Mouse (Mus musculus): ENCODE results near the gene Umps. TPM values are rescaled to one million over a fixed set of nuclear protein-coding genes. Genes with fewer than 3 reads are reported as not detected.
A peak's percentile ranks its signal among the peaks of the same experiment; 100 is the strongest.

Gene Umps
- total and polyA plus RNA-seq, 3 experiments: 109 to 132 TPM; not detected in 1

GRCm38 (mm10) chr16:33988358-33989012, 21.6 kb upstream of the Umps start:
- Histone ChIP-seq H3K36me3 (ENCODE audit: control insufficient read depth in 1 of 2, insufficient read depth in 2 of 2, low read length in 2 of 2) (no peaks in the 10 kb centered on the region), H3K9ac (ENCODE audit: control insufficient read depth, low read depth, low read length, poor library complexity, severe bottlenecking) (no peak overlapping the region), H3K4me1 (ENCODE audit: control insufficient read depth in 1 of 2, insufficient read depth in 2 of 2, low read length in 2 of 2) (peaks cover 0 to 3% of the 10 kb centered on the region in 2 experiments; a peak in 1 of 4 replicates), H3K27me3 (ENCODE audit: control insufficient read depth in 1 of 2, insufficient read depth in 2 of 2, low read length in 2 of 2) (no peaks in the 10 kb centered on the region), H3K4me3 (ENCODE audit: control insufficient read depth in 1 of 2, insufficient read depth in 1 of 2, low read depth in 2 of 2, low read length in 2 of 2) (no peak overlapping the region), H3K27ac (ENCODE audit: control insufficient read depth, low read depth, low read length) (no peak overlapping the region), H3K9me3 (replicated peaks; ENCODE audit: insufficient read depth, low read length) (no peaks in the 10 kb centered on the region), H3K79me2 (ENCODE audit: control insufficient read depth, insufficient read depth, low read length, poor library complexity) (no peaks in the 10 kb centered on the region)
- peak; percentile 74 for DNase-seq (ENCODE audit: low read depth, low spot score)
- TF ChIP-seq CTCF (IDR thresholded peaks at IDR 0.05 in 2 of 3, conservative IDR thresholded peaks at IDR 0.05 in 1 of 3; ENCODE audit: control insufficient read depth in 1 of 3, insufficient read depth in 1 of 3, low read depth in 2 of 3, low read length in 3 of 3, poor library complexity in 1 of 3, severe bottlenecking in 1 of 3): peak; percentile 86 to 93 (median 90)
- TF ChIP-seq EP300 (IDR thresholded peaks at IDR 0.05; ENCODE audit: low read depth in 1 of 2, low read length in 2 of 2): no peak
- no peak for TF ChIP-seq POLR2AphosphoS5 (IDR thresholded peaks at IDR 0.05; ENCODE audit: borderline replicate concordance, low read depth, low read length)
- TF ChIP-seq ZC3H11A (IDR thresholded peaks at IDR 0.05; ENCODE audit: low read depth, low read length): peak; percentile 54; the same call in 1 of the 2 replicates
- TF ChIP-seq SMC3 (IDR thresholded peaks at IDR 0.05; ENCODE audit: low read depth, low read length): peak; percentile 96
- TF ChIP-seq MEF2A (IDR thresholded peaks at IDR 0.05; ENCODE audit: extremely low read depth, insufficient replicate concordance, low read depth, low read length, poor library complexity, severe bottlenecking): no peak
- no peak for TF ChIP-seq MXI1 (IDR thresholded peaks at IDR 0.05; ENCODE audit: low read depth, low read length)
- TF ChIP-seq KAT2A (conservative IDR thresholded peaks at IDR 0.05; ENCODE audit: low read depth, low read length): no peak
- no peak for TF ChIP-seq ELF1 (IDR thresholded peaks at IDR 0.05; ENCODE audit: low read depth, low read length)
- TF ChIP-seq TAL1 (IDR thresholded peaks at IDR 0.05; ENCODE audit: low read length): no peak
- TF ChIP-seq ZMIZ1 (IDR thresholded peaks at IDR 0.05; ENCODE audit: low read depth, low read length): no peak
- 0 out of 2 replicates have a peak, but pooled peaks have one; percentile 12 for TF ChIP-seq GATA1 (IDR thresholded peaks at IDR 0.05; ENCODE audit: low read depth, low read length)
- TF ChIP-seq ZNF384 (IDR thresholded peaks at IDR 0.05; ENCODE audit: low read depth, low read length): no peak
- TF ChIP-seq NRF1 (IDR thresholded peaks at IDR 0.05; ENCODE audit: insufficient read depth, low read depth, low read length, poor library complexity, severe bottlenecking): no peak
- TF ChIP-seq USF2 (IDR thresholded peaks at IDR 0.05; ENCODE audit: borderline replicate concordance in 1 of 2, insufficient read depth in 1 of 2, low read depth in 1 of 2, low read length in 2 of 2): no peak
- TF ChIP-seq ETS1 (IDR thresholded peaks at IDR 0.05; ENCODE audit: low read depth, low read length): no peak
- TF ChIP-seq RAD21 (IDR thresholded peaks at IDR 0.05; ENCODE audit: low read depth, low read length): peak; percentile 72
- TF ChIP-seq TCF12 (IDR thresholded peaks at IDR 0.05; ENCODE audit: low read depth, low read length): no peak
- TF ChIP-seq MAX (IDR thresholded peaks at IDR 0.05; ENCODE audit: low read length): no peak
- TF ChIP-seq GABPA (IDR thresholded peaks at IDR 0.05; ENCODE audit: low read depth, low read length): no peak
- no peak for TF ChIP-seq UBTF (IDR thresholded peaks at IDR 0.05; ENCODE audit: borderline replicate concordance, insufficient read depth, low read depth, low read length)
- no peak for TF ChIP-seq BHLHE40 (IDR thresholded peaks at IDR 0.05; ENCODE audit: borderline replicate concordance, low read depth, low read length)
- no peak for TF ChIP-seq HCFC1 (IDR thresholded peaks at IDR 0.05; ENCODE audit: low read depth, low read length)
- no peak for TF ChIP-seq E2F4 (IDR thresholded peaks at IDR 0.05; ENCODE audit: borderline replicate concordance, low read depth, low read length)
- no peak for TF ChIP-seq USF1 (IDR thresholded peaks at IDR 0.05; ENCODE audit: low read depth, low read length)
- no peak for TF ChIP-seq POLR2A (IDR thresholded peaks at IDR 0.05; ENCODE audit: control insufficient read depth in 1 of 2, insufficient read depth in 1 of 2, low read depth in 1 of 2, low read length in 2 of 2, poor library complexity in 1 of 2)
- no peak for TF ChIP-seq SIN3A (IDR thresholded peaks at IDR 0.05; ENCODE audit: low read length)
- TF ChIP-seq CHD1 (IDR thresholded peaks at IDR 0.05; ENCODE audit: low read depth, low read length): no peak

Measured in MEL (cell line).